Mouse (Mus musculus) myocyte (in vitro differentiated cells): ENCODE results near the gene Adamts2. TPM values are rescaled to one million over a fixed set of nuclear protein-coding genes. Genes with fewer than 3 reads are reported as not detected.

Source experiments
- H3K27me3 ChIP-seq: one replicate; pipeline ENCODE4 v1.6.1; 2011; ENCODE audit not compliant: control insufficient read depth, insufficient read depth, insufficient read length
- H3K36me3 ChIP-seq: one replicate; pipeline ENCODE4 v1.6.1; 2011; ENCODE audit not compliant: control insufficient read depth, insufficient read depth
- H3K4me2 ChIP-seq: one replicate; pipeline ENCODE4 v1.6.1; 2011; ENCODE audit warnings: low read depth, control low read depth
- H3K4me3 ChIP-seq: one replicate; pipeline ENCODE4 v1.5.1; 2011; ENCODE audit warnings: mild to moderate bottlenecking, control low read depth, moderate library complexity
- H3K79me2 ChIP-seq: one replicate; pipeline ENCODE4 v1.6.1; 2011; ENCODE audit not compliant: control insufficient read depth, insufficient read depth
- H3ac ChIP-seq: one replicate; pipeline ENCODE4 v1.6.1; 2011; ENCODE audit not compliant: control insufficient read depth, insufficient read length
- CEBPB ChIP-seq: IDR thresholded peaks from 2 replicates; pipeline ENCODE4 v1.6.1; 2011; ENCODE audit warnings: mild to moderate bottlenecking, moderate library complexity; ENCODE audit not compliant: poor library complexity, insufficient read depth, severe bottlenecking
- E2F4 ChIP-seq: IDR thresholded peaks from one replicate; pipeline ENCODE4 v1.6.1; 2011; ENCODE audit warnings: mild to moderate bottlenecking, control low read depth, moderate library complexity; ENCODE audit not compliant: insufficient read depth
- MAX ChIP-seq: IDR thresholded peaks from one replicate; pipeline ENCODE4 v1.6.1; 2011; ENCODE audit warnings: low read depth, mild to moderate bottlenecking, control low read depth
- MYOD1 ChIP-seq, 3 experiments: IDR thresholded peaks; one replicate each; pipeline ENCODE4 v1.6.1; 2011; ENCODE audit warnings: control low read depth in 2 of 3, low read depth in 2 of 3, mild to moderate bottlenecking in 2 of 3, moderate library complexity in 1 of 3; ENCODE audit not compliant: insufficient read length in 2 of 3, control insufficient read depth in 1 of 3
- MYOG ChIP-seq, 3 experiments: IDR thresholded peaks; one replicate each; pipeline ENCODE4 v1.6.1; 2011; ENCODE audit warnings: control low read depth in 2 of 3, low read depth in 2 of 3, mild to moderate bottlenecking in 2 of 3; ENCODE audit not compliant: insufficient read length in 2 of 3, control insufficient read depth in 1 of 3, insufficient read depth in 1 of 3
- POLR2A ChIP-seq: IDR thresholded peaks from one replicate; pipeline ENCODE4 v1.6.1; 2011; ENCODE audit warnings: low read depth, mild to moderate bottlenecking, control low read depth, moderate library complexity; ENCODE audit not compliant: insufficient read length
- POLR2AphosphoS2 ChIP-seq: IDR thresholded peaks from one replicate; pipeline ENCODE4 v1.6.1; 2011; ENCODE audit warnings: low read depth, control low read depth; ENCODE audit not compliant: insufficient read length
- REST ChIP-seq: IDR thresholded peaks from one replicate; pipeline ENCODE4 v1.6.1; 2011; ENCODE audit warnings: mild to moderate bottlenecking, control low read depth, moderate library complexity; ENCODE audit not compliant: insufficient read depth, insufficient read length
- SRF ChIP-seq: IDR thresholded peaks from one replicate; pipeline ENCODE4 v1.6.1; 2011; ENCODE audit warnings: low read depth; ENCODE audit not compliant: control insufficient read depth, insufficient read length
- TCF12 ChIP-seq: IDR thresholded peaks from one replicate; pipeline ENCODE4 v1.6.1; 2011; ENCODE audit warnings: mild to moderate bottlenecking, control low read depth; ENCODE audit not compliant: poor library complexity, insufficient read depth, severe bottlenecking
- TCF3 ChIP-seq: IDR thresholded peaks from one replicate; pipeline ENCODE4 v1.6.1; 2011; ENCODE audit warnings: low read depth, control low read depth; ENCODE audit not compliant: insufficient read length
- USF1 ChIP-seq: IDR thresholded peaks from one replicate; pipeline ENCODE4 v1.6.1; 2011; ENCODE audit warnings: low read depth, mild to moderate bottlenecking, control low read depth, moderate library complexity
- polyA plus RNA-seq: library from polyadenylated mRNA; unstranded; fragments of >200 nt; fragmentation: generic; extraction: Trizol; gene quantifications from one replicate; pipeline ENCODE4 v1.2.1, GENCODE M21; 2012; ENCODE audit warnings: missing spikeins

Gene Adamts2
- polyA plus RNA-seq, 1 experiment = 24.9 TPM

DNA sequence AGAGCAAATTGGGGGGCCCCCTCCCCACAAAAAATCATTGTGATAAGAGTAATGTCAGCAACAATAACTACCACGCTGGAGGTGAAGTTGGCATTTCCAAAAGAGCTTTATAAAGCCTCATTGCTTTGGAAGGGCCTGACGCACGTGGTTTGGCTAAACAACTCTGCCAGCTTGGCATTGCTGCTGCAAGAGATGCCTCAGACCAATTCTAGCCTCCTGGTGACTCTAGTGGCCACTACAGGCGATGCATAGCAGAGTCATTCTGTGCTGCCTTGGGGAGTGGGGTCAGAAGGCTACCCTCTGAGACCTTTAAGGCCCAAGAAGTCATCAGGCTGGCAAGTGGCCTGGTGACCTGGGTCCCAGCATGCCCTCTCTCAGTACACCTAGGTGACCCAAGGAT is 132.2 kb downstream of the Adamts2 start:
- Histone ChIP-seq H3ac (no peak overlapping the region), H3K4me3 (no peak overlapping the region), H3K79me2 (no peaks in the 10 kb centered on the region), H3K27me3 (no peaks in the 10 kb centered on the region), H3K36me3 (no peaks in the 10 kb centered on the region), H3K4me2 (no peak overlapping the region)
- no peak for TF ChIP-seq POLR2AphosphoS2
- TF ChIP-seq MYOD1 (IDR thresholded peaks at IDR 0.05; ENCODE audit: control insufficient read depth in 1 of 3, insufficient read length in 2 of 3, low read depth in 2 of 3) = no peak
- TF ChIP-seq TCF12 = no peak
- TF ChIP-seq MAX = no peak

DNA sequence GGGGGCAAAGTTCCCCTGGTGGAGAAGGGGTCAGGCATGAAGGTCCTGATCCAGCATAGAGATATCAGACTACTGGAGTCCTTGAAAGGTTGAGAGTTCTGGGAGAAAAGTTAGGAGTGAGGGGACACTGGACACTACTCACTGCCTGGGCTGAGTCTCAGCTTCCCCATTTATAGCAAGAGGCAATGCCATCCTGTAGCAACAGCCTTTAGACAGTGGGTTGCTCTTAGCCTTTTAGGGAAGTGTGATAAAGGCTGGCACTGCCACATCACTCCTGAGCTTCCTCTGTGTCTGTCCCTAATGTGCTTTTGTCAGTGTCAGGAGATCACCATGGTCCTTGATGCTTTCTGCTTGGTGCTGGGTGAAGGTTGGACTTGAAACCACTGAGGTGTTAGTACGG is 134.7 kb downstream of the Adamts2 start:
- Histone ChIP-seq H3K4me3 (no peak overlapping the region), H3K27me3 (no peaks in the 10 kb centered on the region), H3K79me2 (no peaks in the 10 kb centered on the region), H3K36me3 (no peaks in the 10 kb centered on the region), H3ac (no peak overlapping the region), H3K4me2 (no peak overlapping the region)
- TF ChIP-seq MYOG (IDR thresholded peaks at IDR 0.05; ENCODE audit: control insufficient read depth in 1 of 3, insufficient read depth in 1 of 3, insufficient read length in 2 of 3, low read depth in 2 of 3) (no peak), POLR2A (no peak), E2F4 (no peak), TCF12 (no peak), REST (no peak), CEBPB (no peak), SRF (no peak), TCF3 (no peak), MAX (no peak), USF1 (no peak)

DNA sequence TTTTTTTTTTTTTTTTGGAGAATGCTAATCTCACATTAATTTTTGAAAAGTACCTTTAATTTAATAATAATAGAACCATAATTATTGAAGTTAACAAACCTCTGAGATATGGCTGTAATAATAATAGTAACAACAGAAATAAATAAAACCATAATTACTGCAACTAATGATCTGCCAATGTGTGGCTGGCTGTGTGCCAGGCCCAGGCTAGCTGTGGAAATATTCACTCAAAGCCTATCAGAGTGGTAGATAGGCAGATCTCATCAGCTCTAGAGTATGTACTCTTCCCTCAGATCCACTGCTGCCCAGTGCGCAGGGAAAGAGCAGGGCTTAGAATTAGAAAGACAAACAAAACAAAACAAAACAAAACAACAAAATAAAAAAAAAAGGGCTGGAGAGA is 136.6 kb downstream of the Adamts2 start:
- TF ChIP-seq MYOG (IDR thresholded peaks at IDR 0.05; ENCODE audit: control insufficient read depth in 1 of 3, insufficient read depth in 1 of 3, insufficient read length in 2 of 3, low read depth in 2 of 3) (no peak), TCF12 (no peak), MAX (no peak), CEBPB (no peak), TCF3 (no peak), MYOD1 (IDR thresholded peaks at IDR 0.05; ENCODE audit: control insufficient read depth in 1 of 3, insufficient read length in 2 of 3, low read depth in 2 of 3) (no peak)
- no peaks in the 10 kb centered on the region for H3K79me2 ChIP-seq
- H3K4me3 ChIP-seq = no peak overlapping the region
- no peaks in the 10 kb centered on the region for H3K27me3 ChIP-seq
- no peak overlapping the region for H3K4me2 ChIP-seq
- no peak overlapping the region for H3ac ChIP-seq
- no peaks in the 10 kb centered on the region for H3K36me3 ChIP-seq

DNA sequence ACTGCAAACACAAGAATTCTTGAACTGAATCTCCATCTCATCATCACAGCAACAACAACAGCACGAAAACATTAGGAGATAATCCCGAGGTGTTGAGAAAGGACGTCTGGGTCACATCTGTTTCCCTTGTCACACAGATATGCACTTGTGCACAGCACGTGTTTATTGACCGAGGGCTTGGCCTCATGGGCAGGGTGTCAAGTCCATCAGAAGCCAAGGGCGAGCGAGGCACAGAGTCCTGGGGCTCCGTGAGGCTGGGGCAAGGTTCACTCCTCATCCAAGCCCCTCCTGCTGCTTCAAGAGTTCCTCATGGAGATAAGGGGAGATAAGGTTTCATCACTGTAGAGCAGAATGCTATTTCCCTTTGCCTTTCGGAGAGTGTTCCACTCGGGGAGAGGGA is 137.6 kb downstream of the Adamts2 start:
- Histone ChIP-seq H3K4me3 (no peak overlapping the region), H3K36me3 (no peaks in the 10 kb centered on the region), H3K27me3 (no peaks in the 10 kb centered on the region), H3K79me2 (no peaks in the 10 kb centered on the region), H3ac (no peak overlapping the region), H3K4me2 (no peak overlapping the region)
- TF ChIP-seq SRF (no peak), MAX (no peak), MYOG (IDR thresholded peaks at IDR 0.05; ENCODE audit: control insufficient read depth in 1 of 3, insufficient read depth in 1 of 3, insufficient read length in 2 of 3, low read depth in 2 of 3) (no peak), TCF3 (no peak), REST (no peak), E2F4 (no peak), POLR2A (no peak), CEBPB (no peak), POLR2AphosphoS2 (no peak), USF1 (no peak), MYOD1 (IDR thresholded peaks at IDR 0.05; ENCODE audit: control insufficient read depth in 1 of 3, insufficient read length in 2 of 3, low read depth in 2 of 3) (no peak), TCF12 (no peak)

DNA sequence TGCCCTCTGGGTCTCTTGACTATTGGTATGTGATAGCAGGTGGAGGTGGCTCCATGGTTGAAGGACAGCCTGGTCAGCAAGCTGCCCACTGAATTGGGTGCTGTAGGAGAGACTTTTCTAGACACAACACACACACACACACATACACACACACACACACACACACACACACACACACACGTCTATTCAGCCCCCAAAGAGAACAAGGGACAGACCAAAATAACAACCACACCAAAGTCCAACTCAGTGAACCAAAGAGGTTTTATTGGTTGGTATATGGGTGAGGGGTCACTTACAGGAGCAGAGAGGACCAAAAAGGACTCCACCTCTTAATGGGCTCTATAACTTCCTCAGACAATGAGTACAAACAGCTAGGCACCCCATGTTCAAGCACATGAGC is 140.3 kb downstream of the Adamts2 start:
- H3K79me2 ChIP-seq = no peaks in the 10 kb centered on the region
- no peaks in the 10 kb centered on the region for H3K36me3 ChIP-seq
- no peak overlapping the region for H3ac ChIP-seq
- no peak for TF ChIP-seq SRF
- no peak for TF ChIP-seq TCF3
- TF ChIP-seq MYOD1 (IDR thresholded peaks at IDR 0.05; ENCODE audit: control insufficient read depth in 1 of 3, insufficient read length in 2 of 3, low read depth in 2 of 3) = no peak
- TF ChIP-seq USF1 = no peak
- TF ChIP-seq MYOG (IDR thresholded peaks at IDR 0.05; ENCODE audit: control insufficient read depth in 1 of 3, insufficient read depth in 1 of 3, insufficient read length in 2 of 3, low read depth in 2 of 3) = no peak
- H3K4me2 ChIP-seq = no peak overlapping the region
- no peak overlapping the region for H3K4me3 ChIP-seq
- H3K27me3 ChIP-seq = no peaks in the 10 kb centered on the region
